Mouse (Mus musculus) leukemia stem cell, adult 10-12 weeks (primary cell): ENCODE data around the gene Fndc3b. TPM values are rescaled to one million over a fixed set of nuclear protein-coding genes. Genes with fewer than 3 reads are reported as not detected.

ENCODE experiments used
- polyA plus RNA-seq: library from polyadenylated mRNA; stranded (reverse); fragments of >175 nt; gene quantifications from 2 replicates; pipeline ENCODE4 v1.2.3, GENCODE M21; 2012; ENCODE audit warnings: low replicate concordance

The Fndc3b gene
- polyA plus RNA-seq, result 1.2 and 1.5 TPM in 2 replicates

GRCm38 (mm10) chr3:27710648-27711428 lies at the start of gene Fndc3b:
Gene Fndc3b, minus strand, starts transcription at chr3:27711307.

GRCm38 (mm10) chr3:27371276-27371621 lies 339.9 kb downstream of the Fndc3b start, which contains the start of gene Ghsr:
Gene Ghsr, plus strand, starts transcription at chr3:27371351.

Other genes with a start within 250 kb of the Fndc3b start
- not detected in 2 replicates for gene Tmem212, start 185.1 kb upstream of the Fndc3b start, polyA plus RNA-seq
- 0.08 TPM in 1 of 2 replicates, not detected in the other for gene Pld1, start 227.4 kb upstream of the Fndc3b start, polyA plus RNA-seq